Mouse (Mus musculus) ES-E14 (cell line): ENCODE results near the gene Lhfpl5.

Source experiments
- CHD2 ChIP-seq: IDR thresholded peaks from 2 replicates; pipeline ENCODE4 v1.6.1; 2014; ENCODE audit warnings: mild to moderate bottlenecking, low read depth, low read length, inconsistent platforms
- ZC3H11A ChIP-seq: IDR thresholded peaks from 2 replicates; pipeline ENCODE4 v1.6.1; 2012; ENCODE audit warnings: low read depth, mild to moderate bottlenecking, inconsistent platforms, low read length, borderline replicate concordance
- ZNF384 ChIP-seq: IDR thresholded peaks from 2 replicates; pipeline ENCODE4 v1.6.1; 2012; ENCODE audit warnings: low read depth, low read length, inconsistent platforms

GRCm38 (mm10) chr17:28572521-28572920, 2.9 kb upstream of the Lhfpl5 start:
- no peak for TF ChIP-seq CHD2
- no peak for TF ChIP-seq ZNF384
- no peak for TF ChIP-seq ZC3H11A
